Mouse (Mus musculus): Measurements from ENCODE around the gene Emg1. TPM values are rescaled to one million over a fixed set of nuclear protein-coding genes. Genes with fewer than 3 reads are reported as not detected.
A peak's percentile ranks its signal among the peaks of the same experiment; 100 is the strongest.

Emg1 gene
- polyA plus RNA-seq, 1 experiment from 2014 or later: 107 TPM

GRCm38 (mm10) chr6:124719354-124719978 lies 7.5 kb upstream of the Emg1 start:
- no peak overlapping the region for H3K4me2 ChIP-seq
- no peak overlapping the region for H3K27ac ChIP-seq
- no peak overlapping the region for H3K9ac ChIP-seq
- H3K27me3 ChIP-seq (replicated peaks): no peaks in the 10 kb centered on the region
- no peak overlapping the region for H3K4me3 ChIP-seq
- ATAC-seq (replicated peaks): no peak
- peaks cover 25% of the 10 kb centered on the region for H3K36me3 ChIP-seq (replicated peaks)
- H3K4me1 ChIP-seq: no peaks in the 10 kb centered on the region
- 75% methylated on average over 7 of the region's 7 CpGs for WGBS
- H3K9me3 ChIP-seq: no peaks in the 10 kb centered on the region

DNA sequence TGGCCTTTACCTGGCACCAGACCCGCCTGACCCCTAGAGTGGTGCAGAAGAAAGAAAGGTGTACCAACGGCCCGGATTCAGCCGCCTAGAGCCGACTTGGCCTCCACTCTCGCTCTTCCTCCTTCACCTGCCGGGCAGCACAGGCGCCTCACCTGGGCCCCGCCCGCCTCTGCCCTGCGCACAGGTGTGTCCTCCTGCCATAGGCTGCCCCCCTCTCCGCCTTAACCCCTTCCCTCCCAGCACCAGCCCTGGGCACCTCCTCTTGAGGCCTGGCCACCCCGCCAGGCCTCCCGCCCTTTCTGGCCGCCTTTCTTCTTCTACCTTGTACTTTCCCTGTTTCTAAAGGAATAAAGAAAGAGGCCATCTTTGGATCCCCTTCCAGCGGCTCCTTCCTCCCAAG lies 6.7 kb upstream of the Emg1 start:
- Histone ChIP-seq H3K36me3 (replicated peaks) (peaks cover 25% of the 10 kb centered on the region), H3K27ac (no peak overlapping the region), H3K9ac (no peak overlapping the region), H3K4me2 (no peak overlapping the region), H3K27me3 (replicated peaks) (no peaks in the 10 kb centered on the region), H3K4me3 (no peak overlapping the region), H3K4me1 (peaks cover 7% of the 10 kb centered on the region), H3K9me3 (no peaks in the 10 kb centered on the region)
- no peak for ATAC-seq (replicated peaks)
- WGBS: 66% methylated on average over 15 of the region's 16 CpGs

DNA sequence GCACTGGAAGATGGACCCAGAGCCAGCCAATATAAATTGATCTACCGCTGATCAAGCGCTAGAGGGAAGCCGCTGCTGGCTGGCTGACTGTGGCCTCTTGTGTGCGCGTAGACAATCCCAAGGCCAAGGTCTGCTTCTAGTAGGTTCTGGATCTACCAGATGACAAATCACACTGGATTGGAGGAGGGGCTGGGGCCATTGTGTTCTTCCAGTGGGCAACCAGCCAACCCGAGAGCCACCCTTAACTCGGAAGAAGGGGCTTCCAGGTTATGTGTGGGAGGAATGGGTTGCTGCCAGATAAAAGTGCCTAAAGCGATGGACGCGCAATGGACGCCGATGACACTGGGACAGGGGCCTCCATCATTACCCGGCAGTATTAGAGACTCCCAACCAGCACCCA lies 6.0 kb upstream of the Emg1 start:
- Histone ChIP-seq H3K27ac (no peak overlapping the region), H3K9ac (no peak overlapping the region), H3K9me3 (no peaks in the 10 kb centered on the region), H3K4me2 (no peak overlapping the region), H3K4me3 (no peak overlapping the region), H3K36me3 (replicated peaks) (peaks cover 25% of the 10 kb centered on the region), H3K4me1 (peaks cover 14% of the 10 kb centered on the region), H3K27me3 (replicated peaks) (no peaks in the 10 kb centered on the region)
- 89% methylated on average over 13 of the region's 13 CpGs for WGBS
- ATAC-seq (replicated peaks): no peak

GRCm38 (mm10) chr6:124716864-124717490 lies 5.0 kb upstream of the Emg1 start:
- no peak overlapping the region for H3K4me3 ChIP-seq
- ATAC-seq (replicated peaks): no peak
- H3K36me3 ChIP-seq (replicated peaks): peaks cover 25% of the 10 kb centered on the region
- H3K9me3 ChIP-seq: no peaks in the 10 kb centered on the region
- H3K27ac ChIP-seq: no peak overlapping the region
- H3K4me1 ChIP-seq: peaks cover 18% of the 10 kb centered on the region
- H3K27me3 ChIP-seq (replicated peaks): no peaks in the 10 kb centered on the region
- whole genome bisulfite sequencing: 64% methylated on average over 20 of the region's 20 CpGs
- no peak overlapping the region for H3K4me2 ChIP-seq
- H3K9ac ChIP-seq: no peak overlapping the region

- no peak overlapping the region for H3K27ac ChIP-seq
- ATAC-seq (replicated peaks): no peak
- 22% methylated on average over 11 of the region's 11 CpGs for WGBS
These were observed 940 bp upstream of the Emg1 start for GRCm38 (mm10) chr6:124712918-124713317.

DNA sequence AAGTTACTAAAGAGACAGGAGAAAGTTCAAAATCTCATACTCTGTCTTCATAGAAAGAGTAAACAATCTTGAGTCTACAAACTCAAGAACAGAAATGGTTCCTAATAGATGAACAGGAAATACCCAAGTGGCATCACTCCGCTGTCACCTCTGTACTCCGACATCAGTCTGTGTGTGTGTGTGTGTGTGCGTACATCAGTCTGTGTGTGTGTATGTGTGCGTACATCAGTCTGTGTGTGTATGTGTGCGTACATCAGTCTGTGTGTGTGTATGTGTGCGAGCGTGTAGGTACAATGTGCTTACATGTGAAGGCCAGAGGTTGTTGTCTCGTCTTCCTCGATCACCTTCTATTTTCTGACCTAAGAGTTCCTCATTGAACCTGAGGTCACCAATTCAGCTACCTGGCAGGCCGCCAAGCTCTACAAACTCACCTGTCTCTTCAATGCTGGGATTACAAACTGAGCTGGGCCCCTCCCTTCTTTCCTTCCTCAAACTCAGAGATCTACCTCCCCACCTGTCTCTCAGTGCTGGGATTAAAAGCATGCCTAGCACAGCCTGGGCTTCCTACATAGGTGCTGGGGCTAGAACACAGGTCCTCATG lies 3.6 kb downstream of the Emg1 start:
- H3K4me3 ChIP-seq: no peak overlapping the region
- peaks cover 24% of the 10 kb centered on the region for H3K36me3 ChIP-seq (replicated peaks)
- H3K27ac ChIP-seq: no peak overlapping the region
- 92% methylated on average over 10 of the region's 10 CpGs for WGBS
- no peaks in the 10 kb centered on the region for H3K27me3 ChIP-seq (replicated peaks)
- no peak for ATAC-seq (replicated peaks)
- H3K9ac ChIP-seq: no peak overlapping the region
- no peak overlapping the region for H3K4me2 ChIP-seq
- no peaks in the 10 kb centered on the region for H3K9me3 ChIP-seq
- peaks cover 32% of the 10 kb centered on the region for H3K4me1 ChIP-seq

More at GRCm38 (mm10) chr6:124712918-124713317, 940 bp upstream of the Emg1 start:
- Histone ChIP-seq H3K4me2 (peak overlapping the region; percentile 69), H3K9ac (peak overlapping the region; percentile 91), H3K4me3 (peak overlapping the region; percentile 91), H3K9me3 (no peaks in the 10 kb centered on the region), H3K36me3 (replicated peaks) (peaks cover 25% of the 10 kb centered on the region), H3K4me1 (peaks cover 42% of the 10 kb centered on the region), H3K27me3 (replicated peaks) (no peaks in the 10 kb centered on the region)

DNA sequence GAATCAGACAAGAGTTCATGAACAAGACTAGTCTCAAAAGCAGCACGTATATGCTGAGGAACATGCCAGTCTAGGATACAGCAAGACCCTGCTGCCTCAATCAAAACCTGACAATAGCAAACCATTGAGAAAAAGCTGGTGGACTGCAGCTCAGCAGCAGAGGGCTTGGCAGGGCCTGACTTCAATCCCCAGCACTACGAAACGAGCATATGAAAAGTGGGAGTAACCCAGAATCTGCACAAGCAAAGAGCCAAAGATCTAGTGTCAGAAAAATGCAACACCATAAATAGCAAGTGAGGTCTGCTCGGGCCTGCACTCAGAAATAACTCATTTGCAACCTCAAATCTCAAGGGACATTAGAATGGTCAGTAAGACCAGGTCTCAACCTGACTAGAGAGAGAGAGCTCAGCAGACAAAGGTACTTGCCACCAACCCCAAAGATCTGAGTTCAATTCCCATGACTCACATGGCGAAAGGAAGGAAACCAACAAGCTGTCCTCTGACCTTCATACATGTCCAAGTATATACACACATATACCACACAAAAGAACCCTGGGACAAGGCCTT lies 5.8 kb downstream of the Emg1 start:
- Histone ChIP-seq H3K4me2 (no peak overlapping the region), H3K9me3 (no peaks in the 10 kb centered on the region), H3K27ac (no peak overlapping the region), H3K9ac (no peak overlapping the region), H3K36me3 (replicated peaks) (peaks cover 36% of the 10 kb centered on the region), H3K27me3 (replicated peaks) (no peaks in the 10 kb centered on the region), H3K4me1 (peaks cover 21% of the 10 kb centered on the region), H3K4me3 (no peak overlapping the region)
- 88% methylated on average over 5 of the region's 5 CpGs for WGBS
- ATAC-seq (replicated peaks): no peak

GRCm38 (mm10) chr6:124704417-124704816 lies 7.6 kb downstream of the Emg1 start:
- 100% methylated on average over 2 of the region's 2 CpGs for WGBS
- peaks cover 36% of the 10 kb centered on the region for H3K36me3 ChIP-seq (replicated peaks)
- H3K9me3 ChIP-seq: no peaks in the 10 kb centered on the region
- ATAC-seq (replicated peaks): no peak
- no peak overlapping the region for H3K4me2 ChIP-seq
- no peak overlapping the region for H3K4me3 ChIP-seq
- no peak overlapping the region for H3K27ac ChIP-seq
- peaks cover 4% of the 10 kb centered on the region for H3K4me1 ChIP-seq
- H3K27me3 ChIP-seq (replicated peaks): no peaks in the 10 kb centered on the region
- H3K9ac ChIP-seq: no peak overlapping the region

- H3K9me3 ChIP-seq: no peaks in the 10 kb centered on the region
- peaks cover 36% of the 10 kb centered on the region for H3K36me3 ChIP-seq (replicated peaks)
- no peaks in the 10 kb centered on the region for H3K4me1 ChIP-seq
- H3K9ac ChIP-seq: no peak overlapping the region
- no peaks in the 10 kb centered on the region for H3K27me3 ChIP-seq (replicated peaks)
- WGBS: 83% methylated on average over 7 of the region's 7 CpGs
- H3K4me2 ChIP-seq: no peak overlapping the region
- no peak overlapping the region for H3K27ac ChIP-seq
- H3K4me3 ChIP-seq: no peak overlapping the region
- ATAC-seq (replicated peaks): no peak
These were observed 8.2 kb downstream of the Emg1 start for GRCm38 (mm10) chr6:124703789-124704188.

GRCm38 (mm10) chr6:124702784-124703103 lies 9.2 kb downstream of the Emg1 start:
- no peak overlapping the region for H3K4me2 ChIP-seq
- peaks cover 36% of the 10 kb centered on the region for H3K36me3 ChIP-seq (replicated peaks)
- no peaks in the 10 kb centered on the region for H3K4me1 ChIP-seq
- peak; percentile 72 for ATAC-seq (replicated peaks)
- no peak overlapping the region for H3K4me3 ChIP-seq
- no peaks in the 10 kb centered on the region for H3K27me3 ChIP-seq (replicated peaks)
- no peak overlapping the region for H3K27ac ChIP-seq
- 47% methylated on average over 3 of the region's 3 CpGs for WGBS
- H3K9ac ChIP-seq: no peak overlapping the region
- no peaks in the 10 kb centered on the region for H3K9me3 ChIP-seq

DNA sequence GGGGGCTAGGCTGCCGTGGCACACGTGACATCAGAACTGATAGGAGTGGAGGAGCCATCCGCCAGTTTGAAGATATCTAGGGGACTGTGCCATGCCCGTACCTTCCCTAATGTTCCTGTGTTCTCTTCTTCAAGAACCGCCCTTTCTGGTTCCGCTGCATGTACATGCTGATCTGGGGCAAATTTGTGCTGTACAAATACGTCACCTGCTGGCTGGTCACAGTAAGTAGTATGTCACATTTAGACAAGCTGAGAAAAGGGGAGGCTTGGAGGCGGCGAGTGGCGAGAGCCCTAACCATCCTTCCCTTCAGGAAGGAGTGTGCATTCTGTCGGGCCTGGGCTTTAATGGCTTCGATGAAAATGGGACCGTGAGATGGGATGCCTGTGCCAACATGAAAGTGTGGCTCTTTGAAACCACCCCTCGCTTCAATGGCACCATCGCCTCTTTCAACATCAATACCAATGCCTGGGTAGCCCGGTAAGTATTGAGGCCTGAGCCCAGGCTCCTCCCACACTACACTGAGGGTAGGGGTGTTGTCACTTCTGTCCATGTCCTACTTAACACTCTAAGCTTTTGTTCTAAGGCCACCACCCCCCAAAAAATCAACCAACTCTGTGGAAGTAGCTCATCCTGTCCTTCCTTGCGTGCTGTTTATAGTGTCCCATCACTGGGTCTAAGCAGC lies 9.7 kb downstream of the Emg1 start:
- Histone ChIP-seq H3K4me3 (no peak overlapping the region), H3K36me3 (replicated peaks) (peaks cover 36% of the 10 kb centered on the region), H3K9ac (no peak overlapping the region), H3K27ac (no peak overlapping the region), H3K4me2 (no peak overlapping the region), H3K27me3 (replicated peaks) (no peaks in the 10 kb centered on the region), H3K9me3 (no peaks in the 10 kb centered on the region), H3K4me1 (no peaks in the 10 kb centered on the region)
- 91% methylated on average over 17 of the region's 17 CpGs for WGBS
- ATAC-seq (replicated peaks): peak; percentile 40

DNA sequence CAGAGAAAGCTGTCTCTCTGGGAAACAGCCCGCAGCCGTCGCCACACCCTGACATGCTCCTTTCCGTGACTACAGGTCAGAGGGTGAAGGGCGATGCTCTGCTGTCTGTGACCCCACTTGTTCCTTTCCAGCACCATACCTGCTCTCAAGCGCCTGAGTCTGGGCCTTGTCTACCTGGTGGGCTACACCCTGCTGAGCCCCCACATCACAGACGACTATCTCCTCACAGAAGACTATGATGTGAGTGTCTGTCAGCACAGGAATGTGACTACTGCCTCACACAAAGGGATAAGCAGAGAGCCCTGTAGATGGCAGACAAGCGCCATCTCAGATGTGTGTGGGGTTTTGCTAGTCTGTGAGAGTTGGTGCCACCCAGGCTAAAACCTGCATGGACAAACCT lies 10.6 kb downstream of the Emg1 start:
- no peaks in the 10 kb centered on the region for H3K9me3 ChIP-seq
- 77% methylated on average over 8 of the region's 8 CpGs for WGBS
- no peaks in the 10 kb centered on the region for H3K4me1 ChIP-seq
- no peak overlapping the region for H3K4me3 ChIP-seq
- peaks cover 36% of the 10 kb centered on the region for H3K36me3 ChIP-seq (replicated peaks)
- H3K27ac ChIP-seq: no peak overlapping the region
- no peak overlapping the region for H3K4me2 ChIP-seq
- ATAC-seq (replicated peaks): no peak
- H3K27me3 ChIP-seq (replicated peaks): no peaks in the 10 kb centered on the region
- no peak overlapping the region for H3K9ac ChIP-seq
